Mouse (Mus musculus): ENCODE results near the gene Cmah.

DNA sequence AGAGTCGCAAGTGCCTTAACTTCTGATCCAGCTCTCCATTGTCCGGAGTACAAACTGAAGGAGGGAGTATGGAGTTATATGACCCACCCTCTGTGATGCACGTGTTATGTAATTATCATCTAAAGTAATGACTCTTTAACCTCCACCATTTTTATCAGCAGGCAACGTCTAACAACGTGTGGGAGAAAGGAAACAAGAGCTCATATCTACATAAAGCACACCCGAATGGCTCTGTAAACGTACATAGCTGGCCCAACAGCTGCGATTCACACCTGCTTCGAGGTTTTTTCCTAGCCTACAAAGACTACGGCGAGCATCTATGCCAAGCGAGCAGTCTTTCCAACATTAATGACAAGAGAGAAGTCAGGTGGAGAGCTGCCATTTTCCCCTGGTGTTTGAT is 169.8 kb downstream of the Cmah start:
- TF ChIP-seq EP300 (IDR thresholded peaks at IDR 0.05; ENCODE audit: insufficient read depth, low read depth, low read length): no peak
- no peak for TF ChIP-seq POLR2A (IDR thresholded peaks at IDR 0.05; ENCODE audit: insufficient read depth, low read length)

Data from ES-Bruce4 (cell line).